Mouse (Mus musculus) MEL (cell line): ENCODE measurements around the gene Schip1.

Source experiments
- CHD1 ChIP-seq: IDR thresholded peaks from 2 replicates; pipeline ENCODE4 v1.6.1; 2012; ENCODE audit warnings: low read depth, mild to moderate bottlenecking, inconsistent platforms, low read length, improper control_type of control experiment
- CHD2 ChIP-seq: IDR thresholded peaks from 2 replicates; pipeline ENCODE4 v1.6.1; 2011; ENCODE audit warnings: low read length, improper control_type of control experiment
- CTCF ChIP-seq, 3 experiments: IDR thresholded peaks in 2 of 3; conservative IDR thresholded peaks in 1 of 3; 2 replicates each; pipeline ENCODE4 v1.5.1; 2011 to 2012; ENCODE audit warnings: low read length in 3 of 3, low read depth in 2 of 3, mild to moderate bottlenecking in 2 of 3, improper control_type of control experiment in 1 of 3, inconsistent platforms in 1 of 3, mixed read lengths in 1 of 3, moderate library complexity in 1 of 3; ENCODE audit not compliant: control insufficient read depth in 1 of 3, insufficient read depth in 1 of 3, poor library complexity in 1 of 3, severe bottlenecking in 1 of 3
- POLR2AphosphoS5 ChIP-seq: IDR thresholded peaks from 2 replicates; pipeline ENCODE4 v1.6.1; 2012; ENCODE audit warnings: low read depth, borderline replicate concordance, mild to moderate bottlenecking, inconsistent platforms, low read length, moderate library complexity, mixed read lengths
- SIN3A ChIP-seq: IDR thresholded peaks from 2 replicates; pipeline ENCODE4 v1.6.1; 2012; ENCODE audit warnings: low read length, improper control_type of control experiment, inconsistent platforms
- SMC3 ChIP-seq: IDR thresholded peaks from 2 replicates; pipeline ENCODE4 v1.6.1; 2011; ENCODE audit warnings: low read depth, low read length, improper control_type of control experiment
- TAL1 ChIP-seq: IDR thresholded peaks from 2 replicates; pipeline ENCODE4 v1.6.1; 2012; ENCODE audit warnings: mild to moderate bottlenecking, inconsistent platforms, low read length, moderate library complexity, mixed read lengths
- TBP ChIP-seq: IDR thresholded peaks from 2 replicates; pipeline ENCODE4 v1.8.0; 2011; ENCODE audit warnings: low read depth, low read length, improper control_type of control experiment

DNA sequence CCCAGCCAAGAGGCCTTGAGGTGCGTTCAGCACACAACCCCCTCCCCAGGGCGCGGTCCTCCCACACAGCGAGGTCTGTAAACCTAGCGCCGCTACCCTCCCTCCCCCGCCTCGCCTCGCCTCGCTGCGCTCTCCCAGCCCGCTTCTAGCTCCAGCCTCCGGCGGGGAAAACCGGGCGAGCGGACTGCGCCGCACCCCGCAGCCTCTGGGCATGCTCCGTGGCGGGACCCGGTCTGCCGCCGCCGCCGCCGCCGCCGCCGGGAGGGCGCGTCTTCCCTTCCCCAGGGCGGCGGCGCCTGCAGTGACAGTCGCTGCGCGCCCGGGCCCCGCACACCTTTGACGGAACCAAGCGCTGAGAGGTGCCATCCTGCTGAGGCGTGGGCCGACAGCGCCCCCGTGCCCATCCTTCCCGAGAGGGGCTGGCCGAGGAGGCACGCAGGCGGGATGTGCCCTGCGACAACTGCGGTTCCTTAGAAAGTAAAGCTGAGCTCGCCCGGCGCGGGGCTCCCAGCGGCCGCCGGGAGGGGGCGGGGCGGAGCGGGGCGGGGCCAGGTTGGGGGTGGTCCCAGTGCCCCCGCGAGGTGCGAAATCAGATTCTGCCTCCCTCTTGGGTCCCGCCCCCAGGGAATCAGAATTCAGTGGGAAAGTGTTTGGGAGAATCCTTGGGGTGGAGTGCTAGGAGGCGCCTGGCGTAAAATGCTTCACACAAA, 429.1 kb downstream of the Schip1 start:
- TF ChIP-seq CTCF (IDR thresholded peaks at IDR 0.05 in 2 of 3, conservative IDR thresholded peaks at IDR 0.05 in 1 of 3; ENCODE audit: control insufficient read depth in 1 of 3, insufficient read depth in 1 of 3, low read depth in 2 of 3, low read length in 3 of 3, poor library complexity in 1 of 3, severe bottlenecking in 1 of 3) (no peak), CHD1 (peak; percentile 76; the same call in 1 of the 2 replicates), SMC3 (no peak), TBP (no peak), SIN3A (no peak; the same call in 1 of the 2 replicates), POLR2AphosphoS5 (no peak), CHD2 (no peak), TAL1 (no peak)
